Mouse (Mus musculus) embryo, embryonic 11 days (tissue): Measurements from ENCODE around the gene Slc24a3.
A peak's percentile ranks its signal among the peaks of the same experiment; 100 is the strongest.

Source experiments
- DNase-seq: peaks from one replicate; pipeline ENCODE4 v3.0.0-alpha.2; 2015

Slc24a3 gene

DNA sequence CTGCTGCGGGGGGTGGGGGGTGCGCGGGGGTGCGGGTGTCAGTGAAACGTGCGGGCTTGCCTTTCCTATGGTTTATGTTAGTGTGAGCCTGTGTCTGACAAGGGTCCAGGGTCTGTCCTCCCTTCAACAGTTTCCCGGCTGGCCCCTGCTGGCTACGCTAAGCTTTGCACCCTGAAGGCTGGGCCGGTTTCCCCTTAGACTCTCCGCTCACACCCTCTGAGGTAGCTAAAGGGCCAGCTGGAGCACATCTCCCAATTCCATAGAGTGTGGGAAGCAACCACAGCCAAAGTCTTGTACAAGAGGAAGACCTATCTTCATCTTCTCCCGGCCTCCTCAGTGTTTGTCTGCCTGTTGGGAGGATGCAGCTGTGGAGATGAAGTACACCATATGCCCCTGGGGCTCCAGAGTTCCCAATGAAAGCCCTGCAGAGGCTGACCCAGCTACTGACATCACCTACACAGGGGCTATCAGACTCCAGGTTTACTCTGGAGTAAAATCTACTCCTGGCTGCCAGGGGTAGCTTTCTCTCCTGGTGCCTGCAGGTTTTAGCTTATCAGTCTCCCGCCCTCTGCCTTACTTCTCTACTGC lies 487.9 kb downstream of the Slc24a3 start:
- DNase-seq: peak; percentile 52

DNA sequence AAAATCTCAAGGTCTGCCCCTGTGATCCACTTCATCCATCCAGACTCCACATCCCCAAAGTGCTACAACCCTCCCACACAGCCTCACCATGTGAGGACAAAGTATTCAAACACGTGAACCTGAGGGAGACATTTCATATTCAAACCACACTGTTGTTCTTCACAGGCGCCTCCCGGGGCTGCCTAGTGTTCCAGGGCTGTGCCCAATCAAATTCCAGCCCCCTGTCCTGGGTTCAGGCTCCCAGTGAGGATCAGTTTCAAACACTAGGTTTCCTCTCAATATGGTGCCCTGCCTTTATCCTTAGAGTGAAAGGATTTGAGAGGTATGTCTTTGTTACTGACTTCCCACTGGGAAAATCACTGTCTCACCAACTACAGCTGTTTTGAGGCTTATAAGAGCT lies 488.6 kb downstream of the Slc24a3 start:
- no peak for DNase-seq

DNA sequence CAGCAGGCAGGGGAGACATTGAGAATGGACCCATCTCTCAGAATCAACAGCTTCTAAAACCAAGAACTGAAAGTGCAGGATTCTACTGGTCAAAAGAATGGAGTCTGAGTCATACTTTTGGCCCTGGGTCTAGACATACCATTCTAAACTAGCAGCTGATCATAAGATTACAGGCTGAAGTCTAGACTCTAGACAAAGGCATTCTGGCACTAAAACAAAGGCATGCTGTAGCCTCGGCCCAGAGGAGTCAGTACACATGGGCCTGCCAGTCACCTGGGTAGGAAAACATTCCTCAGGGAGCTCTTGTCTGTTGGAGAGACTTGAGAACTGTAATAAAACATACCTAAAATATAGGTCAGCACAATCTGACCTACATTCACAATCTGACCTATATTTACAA lies 489.2 kb downstream of the Slc24a3 start:
- DNase-seq: no peak

DNA sequence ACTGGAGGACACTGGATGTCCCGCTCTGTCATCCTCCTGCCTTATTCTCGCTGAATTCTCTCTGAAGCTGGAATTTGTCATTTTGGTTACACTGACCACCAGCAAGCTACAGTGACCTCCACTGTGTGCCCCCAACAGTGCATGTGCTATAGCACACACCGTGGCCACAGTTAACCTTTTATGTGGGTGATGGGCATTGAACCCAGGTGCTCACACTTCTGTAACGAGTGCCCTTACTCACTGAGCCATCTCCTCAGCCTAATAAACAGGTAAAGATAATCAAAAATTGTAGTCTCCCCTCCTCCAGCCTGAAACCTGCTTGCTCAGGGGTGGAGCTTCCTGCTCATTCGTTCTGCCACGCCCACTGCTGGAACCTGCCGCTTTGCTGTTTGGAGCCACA lies 493.7 kb downstream of the Slc24a3 start:
- DNase-seq: no peak

DNA sequence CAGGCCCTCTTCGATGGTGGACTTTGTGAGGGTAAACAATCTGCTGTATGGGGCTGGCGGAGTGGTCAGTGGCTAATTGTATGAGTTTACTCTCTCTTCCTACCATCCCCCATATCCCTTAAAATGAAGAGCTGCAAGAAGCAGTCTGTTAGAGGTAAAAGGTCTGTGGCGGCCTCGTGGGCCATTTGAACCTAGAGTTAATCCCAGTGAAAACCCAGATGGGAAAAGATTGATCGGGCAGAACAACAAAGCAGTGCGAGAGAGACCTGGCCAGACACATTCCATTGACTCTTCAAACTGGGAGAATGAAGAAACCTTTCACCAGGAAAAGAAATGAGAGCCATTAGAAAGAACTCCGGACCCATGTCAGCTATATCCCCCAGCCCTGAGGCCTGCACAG lies 496.3 kb downstream of the Slc24a3 start:
- DNase-seq: no peak

- no peak for DNase-seq
These were observed 496.8 kb downstream of the Slc24a3 start for GRCm38 (mm10) chr2:145664311-145664710.

- DNase-seq: no peak
These were observed 500.6 kb downstream of the Slc24a3 start for GRCm38 (mm10) chr2:145668135-145668534.

- no peak for DNase-seq
These were observed 502.6 kb downstream of the Slc24a3 start for GRCm38 (mm10) chr2:145670131-145670530.

DNA sequence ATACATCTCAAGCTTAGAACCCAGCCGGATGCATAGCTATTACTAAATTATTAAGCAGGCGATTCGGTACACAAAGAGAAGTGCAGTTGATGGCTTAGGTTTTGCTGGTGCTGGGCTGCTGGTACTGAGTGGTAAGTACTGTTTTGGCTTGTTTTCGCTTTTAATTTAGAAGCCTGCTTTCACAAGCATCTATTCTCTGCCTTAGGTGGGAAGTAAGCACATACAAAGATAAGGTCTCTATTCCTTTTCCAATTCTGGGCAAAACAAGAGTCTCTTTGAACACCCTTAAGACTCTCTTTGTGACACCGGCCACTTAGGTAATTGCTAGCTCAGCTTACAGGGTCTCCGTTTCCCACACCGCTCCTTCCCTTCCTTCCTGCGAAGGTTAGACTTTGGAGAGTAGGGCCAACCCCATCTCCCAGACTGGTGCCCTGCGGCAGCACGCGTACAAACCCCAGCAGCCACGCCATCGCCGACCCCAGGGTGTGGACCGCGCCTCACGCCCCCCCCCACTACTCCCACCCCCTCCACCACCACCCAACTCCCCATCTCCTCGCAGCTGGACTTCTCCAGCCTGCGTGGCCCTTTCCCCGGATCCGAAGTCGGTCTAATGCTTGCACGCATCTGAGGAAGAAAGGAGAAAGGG lies 507.1 kb downstream of the Slc24a3 start:
- peak; percentile 49 for DNase-seq

- peak; percentile 92 for DNase-seq
These were observed 507.7 kb downstream of the Slc24a3 start, which contains the start of gene Rin2 for GRCm38 (mm10) chr2:145675142-145675755. Rin2 (plus strand) TSS chr2:145675215.

GRCm38 (mm10) chr2:145675756-145676543 lies 508.4 kb downstream of the Slc24a3 start:
- DNase-seq: peak; percentile 57

- no peak for DNase-seq
These were observed 509.0 kb downstream of the Slc24a3 start for GRCm38 (mm10) chr2:145676544-145676925.

DNA sequence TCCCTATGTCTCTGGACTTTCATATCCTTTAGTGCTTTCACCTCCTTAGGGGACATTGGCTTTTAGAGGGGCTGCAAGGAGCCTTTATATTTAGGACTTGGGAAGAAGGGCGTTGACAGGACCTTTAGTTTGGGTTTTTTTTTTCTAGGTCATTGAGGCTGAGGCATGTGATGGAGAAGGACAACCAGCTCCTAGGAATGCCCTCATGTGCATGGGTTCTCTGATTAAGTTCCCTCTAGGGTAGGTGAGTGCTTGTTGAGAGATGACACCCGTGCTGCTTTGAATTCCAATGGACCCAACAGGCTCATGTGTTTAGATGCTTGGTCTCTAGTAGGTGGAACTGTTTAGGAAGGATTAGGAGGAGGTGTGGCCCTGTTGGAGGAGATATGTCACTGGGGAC lies 509.4 kb downstream of the Slc24a3 start:
- DNase-seq: no peak

DNA sequence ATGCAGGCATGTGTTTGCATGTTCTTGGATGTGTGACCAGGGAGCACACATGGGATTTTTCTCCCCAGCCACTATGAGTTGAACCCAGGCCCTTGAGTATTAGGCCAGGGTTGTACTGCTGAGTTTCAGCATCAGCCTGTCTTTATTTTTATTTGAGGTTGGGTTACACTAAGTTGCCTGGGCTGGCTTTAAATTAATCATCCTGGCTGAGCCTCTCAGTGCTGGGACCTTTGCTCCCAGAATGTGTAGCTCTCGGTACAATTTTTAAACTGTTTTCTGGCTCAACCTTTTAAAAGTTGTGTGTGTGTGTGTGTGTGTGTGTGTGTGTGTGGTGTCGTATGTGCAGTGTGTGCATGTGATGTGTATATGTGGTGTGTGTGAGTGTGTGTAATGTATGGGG lies 512.6 kb downstream of the Slc24a3 start:
- DNase-seq: no peak

DNA sequence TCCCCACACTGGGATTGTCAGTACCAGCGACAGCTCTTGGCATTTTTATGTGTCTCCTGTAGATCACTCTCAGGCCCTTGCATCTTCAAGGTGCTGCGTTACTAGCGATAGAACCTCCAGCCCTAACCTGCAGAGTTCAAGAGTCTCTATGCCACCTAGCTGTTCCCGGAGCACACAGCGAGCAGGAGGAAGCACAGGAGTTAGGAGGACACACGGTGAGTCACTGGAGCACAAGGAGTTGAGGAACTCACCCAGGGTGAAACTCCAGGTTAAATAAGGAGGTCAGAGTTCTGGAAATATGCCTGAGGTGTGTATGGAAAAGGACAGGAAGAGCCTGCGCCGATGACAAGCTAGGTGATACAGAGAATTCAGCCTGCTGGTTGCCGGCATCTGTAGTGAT lies 513.2 kb downstream of the Slc24a3 start:
- no peak for DNase-seq

GRCm38 (mm10) chr2:145681626-145682025 lies 514.1 kb downstream of the Slc24a3 start:
- DNase-seq: no peak

GRCm38 (mm10) chr2:145682924-145683323 lies 515.4 kb downstream of the Slc24a3 start:
- no peak for DNase-seq

DNA sequence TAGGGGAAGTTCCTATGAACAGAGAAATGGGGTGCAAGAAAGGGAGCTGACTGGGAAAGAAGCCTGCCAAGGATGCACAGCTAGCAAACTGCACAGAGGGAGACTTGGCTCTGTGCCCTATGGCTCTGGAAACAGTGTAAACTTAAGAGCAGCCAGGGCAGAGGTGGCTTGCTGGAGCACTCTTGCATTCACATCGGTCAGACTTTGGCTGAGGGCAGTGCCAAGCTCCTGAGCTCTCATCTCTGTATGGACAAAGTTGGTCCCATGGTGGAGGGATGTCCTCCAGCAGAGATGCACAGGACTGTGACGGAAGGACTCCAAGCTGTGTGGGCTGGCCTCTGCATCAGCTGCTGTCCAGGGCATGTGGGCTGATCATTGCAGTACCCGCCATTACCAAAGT lies 516.0 kb downstream of the Slc24a3 start:
- no peak for DNase-seq

DNA sequence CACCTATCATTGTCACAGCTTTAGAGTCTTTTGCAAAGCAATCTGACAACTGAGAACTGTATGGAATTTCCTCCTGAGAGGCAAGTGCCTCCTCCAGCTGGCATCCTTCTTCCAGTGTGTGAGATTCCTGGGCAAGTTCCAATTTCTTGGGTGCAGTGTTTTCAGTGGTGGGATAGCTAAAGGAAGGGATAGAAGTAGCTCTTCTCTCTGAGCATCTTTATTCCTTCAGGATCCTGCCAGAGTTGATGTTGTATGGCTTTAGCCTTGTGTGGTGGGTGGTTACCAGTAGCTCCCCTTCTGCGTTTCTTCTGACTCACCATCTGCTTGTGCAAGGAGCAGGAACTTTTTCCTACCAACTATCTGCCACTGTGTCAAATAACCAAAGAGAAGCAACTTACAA lies 516.6 kb downstream of the Slc24a3 start:
- DNase-seq: no peak

- no peak for DNase-seq
These were observed 517.3 kb downstream of the Slc24a3 start for GRCm38 (mm10) chr2:145684891-145685290.

GRCm38 (mm10) chr2:145686017-145686416 lies 518.5 kb downstream of the Slc24a3 start:
- no peak for DNase-seq

DNA sequence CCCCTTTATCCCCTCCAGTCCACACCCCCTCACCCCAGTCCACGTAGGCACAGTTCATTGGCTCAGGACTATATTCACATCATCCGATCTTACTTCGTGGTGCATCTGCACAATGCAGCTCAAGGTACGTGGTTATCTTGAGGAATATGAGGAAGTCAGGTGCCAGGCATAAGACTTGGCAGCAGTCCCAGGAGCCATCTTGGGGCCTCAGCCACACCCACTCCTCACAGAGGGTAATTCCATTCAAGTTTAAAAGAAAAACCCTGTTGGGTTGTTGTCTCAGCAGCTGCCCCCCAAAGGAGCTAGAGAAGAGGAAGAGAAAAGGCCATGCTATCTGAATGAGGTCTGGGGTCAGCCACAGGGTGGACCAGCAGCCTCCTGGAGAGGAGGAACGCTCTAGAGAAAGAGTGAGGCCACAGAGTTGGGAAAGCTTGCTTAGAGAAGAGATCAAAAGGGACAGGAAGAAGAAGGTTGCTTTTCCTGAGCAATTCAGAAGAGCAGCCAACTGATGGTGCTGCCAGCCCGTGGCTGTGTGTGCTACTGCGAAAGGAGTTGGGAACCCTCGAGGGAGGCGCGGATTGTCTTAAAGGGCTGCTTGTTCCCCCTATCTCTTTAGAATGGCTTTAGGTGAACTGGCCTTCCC lies 523.9 kb downstream of the Slc24a3 start:
- no peak for DNase-seq
